Mouse (Mus musculus) forebrain, embryonic 10.5 days (tissue): ENCODE measurements at regions not wholly inside any gene's neighbourhood (a gene's known extent, or its start where the extent isn't known, plus 50 kb on each side); places are given as distances from the start of the nearest gene placed in this dataset.
A peak's percentile ranks its signal among the peaks of the same experiment; 100 is the strongest.

Source experiments
- DNase-seq: peaks from one replicate; pipeline ENCODE4 v3.0.0-alpha.2; 2017; ENCODE audit warnings: low spot score; ENCODE audit errors: extremely low spot score
- H3K27ac ChIP-seq: fragments of 300-500 bp; sonication (generic); 2 replicates; pipeline ENCODE4 v1.5.1; 2016; ENCODE audit warnings: mild to moderate bottlenecking
- H3K27me3 ChIP-seq: fragments of 300-500 bp; sonication (generic); 2 replicates; pipeline ENCODE4 v1.6.1; 2016; ENCODE audit warnings: mild to moderate bottlenecking; ENCODE audit not compliant: poor library complexity, severe bottlenecking
- H3K36me3 ChIP-seq: fragments of 300-500 bp; sonication (generic); replicated peaks from 2 replicates; pipeline ENCODE4 v1.6.1; 2016; ENCODE audit warnings: mild to moderate bottlenecking, moderate library complexity
- H3K4me1 ChIP-seq: fragments of 300-500 bp; sonication (generic); 2 replicates; pipeline ENCODE4 v1.6.1; 2016
- H3K4me3 ChIP-seq: fragments of 300-500 bp; sonication (generic); 2 replicates; pipeline ENCODE4 v1.5.1; 2016; ENCODE audit warnings: mild to moderate bottlenecking, moderate library complexity
- H3K9me3 ChIP-seq: fragments of 300-500 bp; sonication (generic); 2 replicates; pipeline ENCODE4 v1.6.1; 2016; ENCODE audit warnings: mild to moderate bottlenecking, moderate library complexity
- WGBS: fragments of 180-500 bp; shearing (Covaris S2); methylation state at CpG from one replicate; pipeline ENCODE4 v1.1.7; 2016; 5-methylcytosine and 5-hydroxymethylcytosine counted together

DNA sequence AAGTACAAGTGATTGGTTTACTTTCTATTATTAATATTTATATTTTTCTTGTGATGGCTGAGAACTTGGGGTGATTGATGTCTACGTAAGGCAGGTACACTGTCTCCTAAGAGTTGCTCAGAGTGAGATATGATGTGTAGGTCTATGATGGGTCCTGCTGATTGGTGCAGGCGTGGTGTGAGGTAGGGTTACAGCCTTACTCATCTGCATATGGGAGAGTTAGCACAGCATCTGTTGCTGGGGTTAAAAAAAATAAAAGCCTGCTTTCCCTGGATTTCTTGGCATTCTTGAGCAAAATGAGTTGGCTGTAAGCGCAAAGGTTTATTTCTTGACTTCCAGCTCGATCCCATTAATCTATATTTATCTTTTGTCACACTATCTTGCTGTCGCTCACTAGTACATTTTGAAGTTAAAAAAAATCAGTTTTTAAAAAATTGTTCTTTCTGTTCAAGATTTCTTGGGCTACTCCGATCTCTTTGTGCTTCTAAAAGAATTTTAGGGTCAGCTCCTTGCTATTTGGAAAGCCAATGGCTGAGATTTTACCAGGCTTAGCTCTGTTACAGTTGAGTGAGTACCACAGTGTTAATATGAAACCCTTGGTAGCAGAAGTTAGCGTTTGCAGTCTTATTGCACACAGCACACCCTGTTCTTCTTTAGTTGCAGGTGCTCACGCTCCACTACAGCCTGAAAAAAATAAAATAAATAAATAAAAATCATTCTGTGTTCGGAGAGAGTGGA lies 482.0 kb downstream of the Plekhb2 start:
- Histone ChIP-seq H3K36me3 (no peaks in the 10 kb centered on the region), H3K4me1 (no peaks in the 10 kb centered on the region), H3K4me3 (no peak overlapping the region), H3K27ac (no peak overlapping the region), H3K27me3 (no peaks in the 10 kb centered on the region), H3K9me3 (no peaks in the 10 kb centered on the region)
- DNase-seq, result no peak
- WGBS, result 91% methylated on average over 9 of the region's 9 CpGs

DNA sequence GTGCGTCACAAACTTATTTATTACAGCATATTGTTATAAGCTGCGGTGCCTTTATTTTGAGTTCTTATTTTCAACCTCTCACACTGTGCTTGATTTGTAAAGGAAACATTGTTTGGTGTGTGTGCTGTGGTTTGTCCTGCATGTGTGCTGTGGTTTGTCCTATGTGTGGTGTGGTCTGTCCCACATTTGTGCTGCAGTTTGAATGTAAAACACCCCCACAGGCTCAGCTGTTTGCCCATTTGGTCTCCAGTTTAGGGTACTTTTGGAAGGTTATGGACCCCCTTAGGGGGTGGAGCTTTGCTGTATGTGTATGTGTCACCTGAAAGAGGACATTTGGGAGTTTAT lies 482.5 kb downstream of the Plekhb2 start:
- Histone ChIP-seq H3K9me3 (no peaks in the 10 kb centered on the region), H3K36me3 (no peaks in the 10 kb centered on the region), H3K27ac (no peak overlapping the region), H3K27me3 (no peaks in the 10 kb centered on the region), H3K4me3 (no peak overlapping the region), H3K4me1 (no peaks in the 10 kb centered on the region)
- WGBS, result 96% methylated on average over 2 of the region's 2 CpGs
- DNase-seq, result no peak

- Histone ChIP-seq H3K27me3 (no peaks in the 10 kb centered on the region), H3K4me3 (no peak overlapping the region), H3K9me3 (no peaks in the 10 kb centered on the region), H3K4me1 (no peaks in the 10 kb centered on the region), H3K36me3 (no peaks in the 10 kb centered on the region), H3K27ac (no peak overlapping the region)
- no peak for DNase-seq
- WGBS, result 90% methylated on average over 3 of the region's 3 CpGs
These were observed 487.9 kb downstream of the Plekhb2 start for GRCm38 (mm10) chr1:35337647-35338046.

DNA sequence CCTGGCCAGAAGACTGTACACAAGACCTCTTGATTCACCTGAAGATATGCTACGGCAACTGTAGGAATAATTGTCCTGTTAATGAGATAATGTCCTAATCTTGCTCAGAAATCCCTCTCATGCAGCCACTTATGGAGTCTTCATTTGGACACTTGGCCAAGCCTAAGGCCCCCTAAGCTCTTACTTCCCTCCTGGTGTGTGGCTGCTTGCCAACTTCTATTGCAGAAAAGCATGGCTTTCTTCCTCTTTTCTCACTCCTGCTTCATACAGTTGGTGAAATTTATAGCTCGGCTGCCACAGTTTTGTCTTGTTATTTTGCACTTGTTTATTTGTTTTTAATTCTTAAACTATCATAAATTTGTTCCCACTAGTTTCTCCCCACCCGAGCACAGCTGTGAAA lies 488.4 kb downstream of the Plekhb2 start:
- no peaks in the 10 kb centered on the region for H3K4me1 ChIP-seq
- WGBS, result 88% methylated on average over 3 of the region's 3 CpGs
- no peak overlapping the region for H3K27ac ChIP-seq
- H3K9me3 ChIP-seq, result no peaks in the 10 kb centered on the region
- H3K27me3 ChIP-seq, result no peaks in the 10 kb centered on the region
- no peak overlapping the region for H3K4me3 ChIP-seq
- DNase-seq, result no peak
- H3K36me3 ChIP-seq, result no peaks in the 10 kb centered on the region

GRCm38 (mm10) chr1:35344539-35344938 lies 494.8 kb downstream of the Plekhb2 start:
- WGBS, result 75% methylated on average over 1 of the region's 1 CpGs

GRCm38 (mm10) chr1:35348294-35348693 lies 498.5 kb downstream of the Plekhb2 start:
- Histone ChIP-seq H3K27ac (no peak overlapping the region), H3K4me1 (no peaks in the 10 kb centered on the region; the same call in 1 of the 2 replicates), H3K4me3 (no peak overlapping the region), H3K36me3 (no peaks in the 10 kb centered on the region), H3K27me3 (no peaks in the 10 kb centered on the region), H3K9me3 (no peaks in the 10 kb centered on the region)
- DNase-seq, result no peak
- WGBS, result 66% methylated on average over 4 of the region's 4 CpGs

More at GRCm38 (mm10) chr1:35344539-35344938, 494.8 kb downstream of the Plekhb2 start:
- Histone ChIP-seq H3K27ac (no peak overlapping the region), H3K4me1 (no peaks in the 10 kb centered on the region; the same call in 1 of the 2 replicates), H3K36me3 (no peaks in the 10 kb centered on the region), H3K27me3 (no peaks in the 10 kb centered on the region), H3K9me3 (no peaks in the 10 kb centered on the region), H3K4me3 (no peak overlapping the region)
- no peak for DNase-seq

- peaks cover 8% of the 10 kb centered on the region for H3K4me1 ChIP-seq
- no peak overlapping the region for H3K27ac ChIP-seq
- DNase-seq, result no peak
- no peak overlapping the region for H3K4me3 ChIP-seq
- 18% methylated on average over 5 of the region's 5 CpGs for WGBS
- H3K9me3 ChIP-seq, result no peaks in the 10 kb centered on the region
- no peaks in the 10 kb centered on the region for H3K27me3 ChIP-seq
- H3K36me3 ChIP-seq, result no peaks in the 10 kb centered on the region
These were observed 509.2 kb downstream of the Plekhb2 start for GRCm38 (mm10) chr1:35358981-35359380.

DNA sequence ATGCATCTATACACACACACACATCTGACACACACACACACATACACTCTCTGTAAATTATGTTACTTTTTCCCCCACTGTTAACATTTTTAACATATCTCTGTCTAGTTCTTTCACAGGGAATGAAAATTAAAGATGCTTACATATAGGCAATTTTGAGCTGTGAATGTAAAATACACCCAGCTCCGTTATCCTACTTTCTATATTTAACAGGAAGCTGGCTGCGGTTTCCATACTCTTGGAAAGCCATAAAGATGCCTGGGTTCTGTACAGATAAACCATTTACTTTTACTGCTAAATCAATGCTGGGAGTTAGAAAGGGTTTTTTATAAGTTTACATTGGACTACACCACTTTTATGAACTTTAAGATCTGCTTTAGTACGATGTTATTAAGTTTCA lies 511.7 kb downstream of the Plekhb2 start:
- Histone ChIP-seq H3K36me3 (no peaks in the 10 kb centered on the region), H3K27ac (no peak overlapping the region), H3K4me1 (peaks cover 8% of the 10 kb centered on the region), H3K27me3 (no peaks in the 10 kb centered on the region), H3K9me3 (no peaks in the 10 kb centered on the region), H3K4me3 (no peak overlapping the region)
- DNase-seq, result no peak
- 95% methylated on average over 3 of the region's 3 CpGs for WGBS

- Histone ChIP-seq H3K4me3 (no peak overlapping the region), H3K4me1 (peaks cover 8% of the 10 kb centered on the region), H3K27ac (no peak overlapping the region), H3K27me3 (no peaks in the 10 kb centered on the region), H3K36me3 (no peaks in the 10 kb centered on the region), H3K9me3 (no peaks in the 10 kb centered on the region)
- DNase-seq, result no peak
- 66% methylated on average over 3 of the region's 3 CpGs for WGBS
These were observed 513.1 kb downstream of the Plekhb2 start for GRCm38 (mm10) chr1:35362836-35363235.

DNA sequence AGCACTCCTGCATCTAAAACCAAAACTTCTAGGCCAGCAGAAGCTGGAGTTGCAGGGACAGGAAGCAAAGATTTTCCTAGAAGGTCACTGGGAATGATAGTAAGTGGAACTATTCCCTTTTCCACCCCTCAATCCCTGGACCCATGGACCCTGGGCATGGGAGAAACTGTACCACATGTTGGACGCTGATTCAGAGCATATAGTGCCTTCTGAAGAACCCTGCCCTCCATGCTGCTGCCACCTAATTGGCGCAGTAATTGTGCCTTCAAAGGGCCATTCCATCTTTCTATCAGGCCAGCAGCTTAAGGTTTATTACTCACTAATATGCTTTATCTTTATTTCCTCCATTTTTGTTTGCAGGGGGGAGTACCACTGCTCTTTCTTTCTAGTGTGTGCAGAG lies 516.8 kb downstream of the Plekhb2 start:
- Histone ChIP-seq H3K27ac (no peak overlapping the region), H3K36me3 (no peaks in the 10 kb centered on the region), H3K4me3 (no peak overlapping the region), H3K9me3 (no peaks in the 10 kb centered on the region; the same call in 1 of the 2 replicates), H3K27me3 (no peaks in the 10 kb centered on the region), H3K4me1 (no peaks in the 10 kb centered on the region)
- no peak for DNase-seq
- WGBS, result 85% methylated on average over 2 of the region's 2 CpGs

DNA sequence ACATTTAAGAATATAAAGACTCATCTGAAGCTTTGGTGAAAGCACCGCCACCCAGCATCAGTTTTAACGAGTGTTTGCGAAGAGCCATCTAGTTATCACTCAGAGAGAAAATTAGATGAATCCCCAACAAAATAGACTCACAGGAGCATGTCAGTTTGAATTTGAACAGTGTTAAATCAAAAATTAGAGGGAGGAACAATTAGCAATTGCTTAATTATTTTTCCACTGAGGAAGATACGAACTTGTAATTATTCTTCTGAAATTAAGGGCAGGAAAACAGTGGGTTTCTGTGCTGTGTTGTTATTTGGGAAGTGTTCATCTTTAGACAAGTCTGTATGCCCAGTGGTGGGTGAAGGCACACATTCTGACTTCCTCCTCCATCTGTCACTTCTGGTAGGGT lies 523.0 kb downstream of the Plekhb2 start:
- H3K27me3 ChIP-seq, result no peaks in the 10 kb centered on the region
- no peaks in the 10 kb centered on the region for H3K4me1 ChIP-seq
- no peak overlapping the region for H3K27ac ChIP-seq
- H3K9me3 ChIP-seq, result no peaks in the 10 kb centered on the region; the same call in 1 of the 2 replicates
- WGBS, result 86% methylated on average over 4 of the region's 4 CpGs
- H3K36me3 ChIP-seq, result no peaks in the 10 kb centered on the region
- no peak for DNase-seq
- no peak overlapping the region for H3K4me3 ChIP-seq

- no peak for DNase-seq
- Histone ChIP-seq H3K36me3 (no peaks in the 10 kb centered on the region), H3K27me3 (no peaks in the 10 kb centered on the region), H3K27ac (no peak overlapping the region), H3K9me3 (no peaks in the 10 kb centered on the region), H3K4me1 (no peaks in the 10 kb centered on the region), H3K4me3 (no peak overlapping the region)
- WGBS, result 84% methylated on average over 11 of the region's 11 CpGs
These were observed 531.0 kb downstream of the Plekhb2 start for GRCm38 (mm10) chr1:35380633-35381385.

DNA sequence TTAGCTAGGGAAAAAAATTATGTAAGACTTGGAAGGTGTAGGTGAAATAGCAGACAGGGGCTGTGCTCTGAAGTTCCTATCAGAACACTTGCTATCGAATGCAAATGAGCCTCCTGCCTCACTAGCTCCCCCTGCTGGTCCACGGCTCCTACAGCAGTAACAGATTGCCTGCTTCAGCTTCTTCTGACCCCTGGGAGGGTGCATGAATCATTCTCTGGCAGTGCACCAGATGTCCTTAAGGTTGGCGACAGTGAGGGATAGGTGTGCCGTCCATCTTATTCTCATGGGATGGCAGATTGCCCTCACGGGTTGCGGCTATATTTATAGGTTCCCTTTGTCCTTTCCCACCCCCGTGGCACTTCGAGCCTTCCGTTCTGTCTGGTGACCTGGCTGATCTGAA lies 535.7 kb downstream of the Plekhb2 start:
- no peak overlapping the region for H3K4me3 ChIP-seq
- H3K27ac ChIP-seq, result no peak overlapping the region
- no peaks in the 10 kb centered on the region for H3K9me3 ChIP-seq

More for the DNA sequence above, 535.7 kb downstream of the Plekhb2 start:
- H3K27me3 ChIP-seq, result no peaks in the 10 kb centered on the region
- peak; percentile 69 for DNase-seq
- no peaks in the 10 kb centered on the region for H3K4me1 ChIP-seq
- H3K36me3 ChIP-seq, result no peaks in the 10 kb centered on the region
- WGBS, result 58% methylated on average over 9 of the region's 9 CpGs
